9 mouse cellular contexts compared by ENCODE assay signal in genomic region chr11:26200970-26201777, GRCm38 (mm10). TPM values are rescaled to one million over a fixed set of nuclear protein-coding genes. Genes with fewer than 3 reads are reported as not detected.
DNase-seq lines count a peak whose midpoint lies in the region; ATAC-seq and TF ChIP-seq lines count a peak whose summit lies in the region.
"Had no signal": no experiment of that assay in that cellular context is flagged by ENCODE, and none has a peak within 500 bp of the region (broad histone marks: within the 10 kb centered on the region; RNA-seq: fewer than 3 reads in every experiment).

No protein-coding gene starts in this region.

- no peak overlapping the region for H3K4me3 ChIP-seq in kidney, embryonic 16.5 days (ENCODE audit: low read length)
- H3K4me3 ChIP-seq in lung, embryonic 14.5 days (ENCODE audit: low read depth, low read length), result no peak overlapping the region
- H3K4me3 ChIP-seq: heart, embryonic 15.5 days had no signal

- H3K9me3 ChIP-seq in kidney, embryonic 16.5 days (ENCODE audit: low read length), result no peaks in the 10 kb centered on the region
- no peaks in the 10 kb centered on the region for H3K9me3 ChIP-seq in lung, embryonic 14.5 days (ENCODE audit: low read depth, low read length)
- H3K9me3 ChIP-seq: heart, embryonic 15.5 days had no signal

- H3K4me1 ChIP-seq in kidney, embryonic 16.5 days (ENCODE audit: insufficient read depth, low read length), result no peaks in the 10 kb centered on the region
- no peaks in the 10 kb centered on the region for H3K4me1 ChIP-seq in lung, embryonic 14.5 days (ENCODE audit: insufficient read depth)
- H3K4me1 ChIP-seq: heart, embryonic 15.5 days had no signal

- H3K36me3 ChIP-seq in kidney, embryonic 16.5 days (ENCODE audit: insufficient read depth, low read length), result no peaks in the 10 kb centered on the region
- no peaks in the 10 kb centered on the region for H3K36me3 ChIP-seq in lung, embryonic 14.5 days (ENCODE audit: insufficient read depth)
- H3K36me3 ChIP-seq: heart, embryonic 15.5 days had no signal

- H3K4me2 ChIP-seq in kidney, embryonic 16.5 days (replicated peaks; ENCODE audit: low read depth, low read length), result no peak overlapping the region
- H3K4me2 ChIP-seq in lung, embryonic 14.5 days, result no peak overlapping the region
- H3K4me2 ChIP-seq: heart, embryonic 15.5 days had no signal

- TF ChIP-seq CTCF in lung, embryonic 14.5 days (IDR thresholded peaks at IDR 0.05; ENCODE audit: low read depth), result peak; percentile 80

- intact Hi-C loops in gastrocnemius, postnatal 14 days (cut with DNase I; ENCODE audit: low total_unique reads), result loop anchor here (10.0 kb wide), 1 partner anchor 764 kb away; no protein-coding TSS in a partner anchor

- peak; percentile 70 for ATAC-seq in CD4-positive, CD25-positive, alpha-beta regulatory T cell, adult 4 months
- ATAC-seq in common myeloid progenitor, adult 5-6 weeks (replicated peaks; ENCODE audit: low read depth, poor library complexity, severe bottlenecking), result peak; percentile 99
- peak; percentile 82 for ATAC-seq in kidney, embryonic 16.5 days (ENCODE audit: low FRiP score, low TSS enrichment)
- ATAC-seq in lung, embryonic 14.5 days (ENCODE audit: insufficient read depth), result peak; percentile 88
- peak; percentile 75; the same call in 1 of the 2 replicates for ATAC-seq in neutrophil, adult 5-6 weeks (ENCODE audit: extremely low read depth, insufficient number of reproducible peaks, low FRiP score, poor library complexity, severe bottlenecking)

- H3K9ac ChIP-seq in kidney, embryonic 16.5 days (replicated peaks; ENCODE audit: low read length), result no peak overlapping the region
- H3K9ac ChIP-seq in lung, embryonic 14.5 days, result no peak overlapping the region
- H3K9ac ChIP-seq: heart, embryonic 15.5 days had no signal

- no peaks in the 10 kb centered on the region for H3K27me3 ChIP-seq in kidney, embryonic 16.5 days (ENCODE audit: insufficient read depth, low read length)
- H3K27me3 ChIP-seq in lung, embryonic 14.5 days (ENCODE audit: insufficient read depth, low read length), result no peaks in the 10 kb centered on the region
- H3K27me3 ChIP-seq: heart, embryonic 15.5 days had no signal

- peak; percentile 79 for DNase-seq in ZHBTc4 (ENCODE audit: low read depth, low spot score)
- DNase-seq in gastrocnemius, postnatal 14 days, result peak; percentile 17
- DNase-seq in lung, embryonic 14.5 days, result peak; percentile 76
- peak; percentile 18 to 31 for DNase-seq in urinary bladder, postnatal 36 days (ENCODE audit: low spot score in 2 of 2)

- no peak overlapping the region for H3K27ac ChIP-seq in kidney, embryonic 16.5 days (ENCODE audit: low read length)
- no peak overlapping the region for H3K27ac ChIP-seq in lung, embryonic 14.5 days (ENCODE audit: low read depth)
- H3K27ac ChIP-seq: heart, embryonic 15.5 days had no signal

- 60% methylated on average over 4 of the region's 4 CpGs for WGBS in kidney, embryonic 16.5 days
- WGBS in lung, embryonic 14.5 days, result 45% methylated on average over 4 of the region's 4 CpGs

RNA-seq across cellular contexts. Expression of gene 5730522E02Rik, which starts 9.4 kb away (rescaled TPM):
- not detected for polyA plus RNA-seq in CD4-positive, CD25-positive, alpha-beta regulatory T cell, adult 4 months (2017; shearing (Covaris generic))
- total RNA-seq in common myeloid progenitor, adult 5-6 weeks (2017), result not detected in 2 replicates
- not detected for total RNA-seq in gastrocnemius, postnatal 14 days (2021)
- 2.4 and 3.0 TPM in 2 replicates for polyA plus RNA-seq in kidney, embryonic 16.5 days (2015; fragmentation: Nextera tagmentation; extraction: Ambion mirVana)
- 2.7 and 2.9 TPM in 2 replicates for polyA plus RNA-seq in lung, embryonic 14.5 days (2014; fragmentation: Nextera tagmentation; extraction: Ambion mirVana)
- 0.25 and 0.35 TPM in 2 replicates for total RNA-seq in neutrophil, adult 5-6 weeks (2017)

Comparison
In these comparisons a context has a peak if more than half of its experiments do, and no peak if none do; other contexts are left out.
1. DNase-seq: peak in every context shown above with its lines; median percentile 79 in ZHBTc4; 76 in lung, embryonic 14.5 days; 24 in urinary bladder, postnatal 36 days; 17 in gastrocnemius, postnatal 14 days.